Mouse (Mus musculus) 416B (cell line): ENCODE data around the gene Gm26741.
A peak's percentile ranks its signal among the peaks of the same experiment; 100 is the strongest.

ENCODE experiments used
- DNase-seq: peaks from one replicate; pipeline ENCODE4 v3.0.0; 2011; ENCODE audit warnings: low read depth

Gene Gm26741

GRCm38 (mm10) chr10:52358467-52358866 lies at the start of gene Gm26741:
Gm26741 (plus strand) TSS chr10:52358767.
- no peak for DNase-seq

GRCm38 (mm10) chr10:52309196-52309595 lies 49.4 kb upstream of the Gm26741 start:
- no peak for DNase-seq

- DNase-seq = no peak
These were observed 38.9 kb upstream of the Gm26741 start for GRCm38 (mm10) chr10:52319506-52320286.

- DNase-seq = no peak
These were observed 36.6 kb upstream of the Gm26741 start for GRCm38 (mm10) chr10:52321918-52322317.

GRCm38 (mm10) chr10:52331007-52331406 lies 27.6 kb upstream of the Gm26741 start:
- peak; percentile 39 for DNase-seq

- DNase-seq = peak; percentile 24
These were observed 15.2 kb upstream of the Gm26741 start for GRCm38 (mm10) chr10:52343324-52343723.

- DNase-seq = no peak
These were observed 5.4 kb upstream of the Gm26741 start for GRCm38 (mm10) chr10:52353184-52353583.

GRCm38 (mm10) chr10:52360241-52360735 lies 1.7 kb downstream of the Gm26741 start:
- DNase-seq = no peak

GRCm38 (mm10) chr10:52360862-52361609 lies 2.5 kb downstream of the Gm26741 start:
- no peak for DNase-seq

GRCm38 (mm10) chr10:52368376-52368775 lies 9.8 kb downstream of the Gm26741 start:
- no peak for DNase-seq

- no peak for DNase-seq
These were observed 15.3 kb downstream of the Gm26741 start for GRCm38 (mm10) chr10:52373834-52374233.

GRCm38 (mm10) chr10:52374651-52375050 lies 16.1 kb downstream of the Gm26741 start:
- no peak for DNase-seq

GRCm38 (mm10) chr10:52376422-52376821 lies 17.9 kb downstream of the Gm26741 start:
- DNase-seq = no peak

GRCm38 (mm10) chr10:52377813-52378212 lies 19.2 kb downstream of the Gm26741 start:
- no peak for DNase-seq

- peak; percentile 33 for DNase-seq
These were observed 22.8 kb downstream of the Gm26741 start for GRCm38 (mm10) chr10:52381321-52381801.

- peak; percentile 96 for DNase-seq
These were observed 23.5 kb downstream of the Gm26741 start, which contains the start of gene Gopc for GRCm38 (mm10) chr10:52381845-52382591. Gopc (minus strand) TSS chr10:52382124.

GRCm38 (mm10) chr10:52383022-52383421 lies 24.5 kb downstream of the Gm26741 start:
- no peak for DNase-seq

- peak; percentile 22 for DNase-seq
These were observed 25.0 kb downstream of the Gm26741 start for GRCm38 (mm10) chr10:52383522-52383921.

- DNase-seq = peak; percentile 69
These were observed 26.4 kb downstream of the Gm26741 start for GRCm38 (mm10) chr10:52384823-52385610.

- no peak for DNase-seq
These were observed 28.6 kb downstream of the Gm26741 start for GRCm38 (mm10) chr10:52387192-52387591.

- DNase-seq = no peak
These were observed 30.4 kb downstream of the Gm26741 start, which contains the start of gene Nepn for GRCm38 (mm10) chr10:52388922-52389430. Nepn (plus strand) TSS chr10:52388972.
